Mouse (Mus musculus): ENCODE results near the gene St6gal2. TPM values are rescaled to one million over a fixed set of nuclear protein-coding genes. Genes with fewer than 3 reads are reported as not detected.

St6gal2 gene
- polyA plus RNA-seq (2012; rRNA removed), result 0.38 and 0.76 TPM in 2 replicates

DNA sequence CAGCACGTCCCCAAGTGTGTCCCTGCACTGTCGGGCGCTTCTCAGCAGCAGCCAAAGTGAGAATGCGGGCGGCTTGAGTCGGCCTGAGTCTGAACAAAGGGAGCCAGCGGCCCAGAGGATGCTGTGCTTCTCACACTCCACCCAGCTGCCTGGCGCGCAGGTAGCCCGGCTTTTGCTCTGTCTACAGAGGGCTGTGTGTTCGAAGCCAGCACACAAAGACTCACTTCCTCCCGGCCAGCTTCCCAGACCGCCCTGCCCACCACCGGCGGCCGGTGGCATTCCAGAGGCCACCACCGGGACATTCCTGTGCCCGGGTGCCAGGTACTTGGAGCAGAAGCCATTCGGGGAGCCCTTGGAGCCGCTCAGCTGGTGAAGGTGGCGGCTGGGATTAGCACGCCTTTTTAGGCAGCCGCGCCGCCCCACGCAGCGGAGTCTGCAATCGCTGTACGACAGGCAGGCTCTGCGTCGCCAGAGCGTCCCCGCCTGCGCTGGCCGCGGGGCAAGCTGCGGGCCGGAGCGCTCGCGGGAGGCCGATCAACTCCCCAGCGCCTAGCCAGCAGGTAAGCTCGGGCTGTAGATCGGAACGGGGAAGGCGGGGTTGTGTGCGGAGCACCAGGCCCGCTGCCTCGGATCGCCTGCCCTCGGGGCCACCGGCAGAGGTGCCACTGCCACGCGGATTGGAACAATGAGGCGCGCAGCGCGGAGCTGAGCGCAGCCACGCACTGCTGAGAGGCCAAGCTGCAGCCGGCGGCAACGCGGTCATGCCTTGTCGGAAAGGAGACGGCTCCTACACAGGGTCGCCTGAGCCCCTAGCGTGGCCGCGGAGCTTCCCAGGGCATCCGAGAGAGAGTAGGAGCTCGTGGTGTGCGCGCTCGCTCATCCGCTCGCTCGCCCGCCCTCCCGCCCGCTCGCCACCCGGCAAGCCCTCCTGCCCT is at the start of gene St6gal2:
St6gal2 (plus strand) TSS at position 133 of the 935 bp plus-strand sequence.

Other genes starting within 250 kb of the St6gal2 start
- gene Vmn2r118, start 179.8 kb downstream of the St6gal2 start, polyA plus RNA-seq (2012; rRNA removed), result not detected in 2 replicates

All from stomach, adult 2 months (tissue).